Comparison of ENCODE assay signal across 8 mouse cellular contexts in genomic region chr5:148451811-148452210, GRCm38 (mm10). TPM values are rescaled to one million over a fixed set of nuclear protein-coding genes. Genes with fewer than 3 reads are reported as not detected.
DNase-seq lines count a peak whose midpoint lies in the region; ATAC-seq and TF ChIP-seq lines count a peak whose summit lies in the region.

No protein-coding gene starts in this region.

- no peak for ATAC-seq in intestine, postnatal 0 days
- no peak for ATAC-seq in intestine, embryonic 16.5 days
- ATAC-seq in erythroid progenitor cell, adult 5-6 weeks (replicated peaks; ENCODE audit: low FRiP score, poor library complexity, severe bottlenecking), result 0 out of 2 replicates have a peak, but pooled peaks have one; percentile 47

- no peak overlapping the region for H3K4me3 ChIP-seq in intestine, postnatal 0 days (ENCODE audit: low read depth, low read length)
- no peak overlapping the region for H3K4me3 ChIP-seq in intestine, embryonic 16.5 days (ENCODE audit: low read length)
- H3K4me3 ChIP-seq in bone marrow macrophage, adult 2 months (ENCODE audit: insufficient read depth, low read length), result no peak overlapping the region

- H3K27me3 ChIP-seq in intestine, postnatal 0 days (replicated peaks; ENCODE audit: control insufficient read depth, insufficient read depth, low read length), result 0 out of 2 replicates have a peak, but pooled peaks cover 5% of the 10 kb centered on the region
- H3K27me3 ChIP-seq in intestine, embryonic 16.5 days (replicated peaks; ENCODE audit: control insufficient read depth, insufficient read depth, low read length), result no peaks in the 10 kb centered on the region

- no peaks in the 10 kb centered on the region for H3K9me3 ChIP-seq in intestine, postnatal 0 days (ENCODE audit: control insufficient read depth)
- no peaks in the 10 kb centered on the region for H3K9me3 ChIP-seq in intestine, embryonic 16.5 days (ENCODE audit: control insufficient read depth, low read length)

- 35% methylated on average over 7 of the region's 7 CpGs for WGBS in intestine, postnatal 0 days
- 36% methylated on average over 7 of the region's 7 CpGs for whole genome bisulfite sequencing in intestine, embryonic 16.5 days

- H3K4me1 ChIP-seq in intestine, postnatal 0 days (replicated peaks; ENCODE audit: control insufficient read depth, insufficient read depth, low read length), result no peaks in the 10 kb centered on the region
- no peaks in the 10 kb centered on the region for H3K4me1 ChIP-seq in intestine, embryonic 16.5 days (ENCODE audit: control insufficient read depth, insufficient read depth, low read length)
- H3K4me1 ChIP-seq in bone marrow macrophage, adult 2 months (ENCODE audit: control insufficient read depth, insufficient read depth, low read length), result no peaks in the 10 kb centered on the region

- no peak overlapping the region for H3K9ac ChIP-seq in intestine, postnatal 0 days (ENCODE audit: low read depth, low read length)
- H3K9ac ChIP-seq in intestine, embryonic 16.5 days (ENCODE audit: low read depth, low read length), result no peak overlapping the region

- peak; percentile 53 for DNase-seq in ES-CJ7 (ENCODE audit: low read depth, low spot score)
- DNase-seq in left cerebral cortex, postnatal 25 days (ENCODE audit: low spot score in 2 of 2), result peak; percentile 34 to 57
- DNase-seq in ovary, postnatal 36 days (ENCODE audit: low spot score), result peak; percentile 58
- DNase-seq in urinary bladder, postnatal 25 days (ENCODE audit: low spot score), result peak; percentile 65

- TF ChIP-seq POLR2A in bone marrow macrophage, adult 2 months (IDR thresholded peaks at IDR 0.05; ENCODE audit: borderline replicate concordance, low read depth, low read length), result no peak

- intact Hi-C loops in left cerebral cortex, postnatal 25 days (cut with DNase I), result loop anchor here (1.0 to 10.0 kb wide), 3 partner anchors 50 to 343 kb away; no protein-coding TSS in a partner anchor

- peak; percentile 87 for TF ChIP-seq CTCF in intestine, postnatal 0 days (IDR thresholded peaks at IDR 0.05; ENCODE audit: low read depth)
- TF ChIP-seq CTCF in bone marrow macrophage, adult 2 months (IDR thresholded peaks at IDR 0.05; ENCODE audit: low read depth, low read length), result peak; percentile 94

- no peaks in the 10 kb centered on the region for H3K36me3 ChIP-seq in intestine, postnatal 0 days (ENCODE audit: control insufficient read depth, insufficient read depth)
- no peaks in the 10 kb centered on the region for H3K36me3 ChIP-seq in intestine, embryonic 16.5 days (ENCODE audit: control insufficient read depth, insufficient read depth, low read length)

- no peak overlapping the region for H3K27ac ChIP-seq in intestine, postnatal 0 days (ENCODE audit: low read depth, low read length)
- H3K27ac ChIP-seq in intestine, embryonic 16.5 days (ENCODE audit: low read length), result no peak overlapping the region
- H3K27ac ChIP-seq in bone marrow macrophage, adult 2 months (ENCODE audit: insufficient read depth, low read depth, low read length), result no peak overlapping the region

- no peak overlapping the region for H3K4me2 ChIP-seq in intestine, postnatal 0 days (replicated peaks; ENCODE audit: low read depth)
- H3K4me2 ChIP-seq in intestine, embryonic 16.5 days (ENCODE audit: low read depth, low read length), result no peak overlapping the region

RNA-seq across cellular contexts. Expression of gene Slc7a1, which starts 52.1 kb away (rescaled TPM):
- polyA plus RNA-seq in intestine, postnatal 0 days (2015; fragmentation: Nextera tagmentation; extraction: Ambion mirVana), result 10.8 and 11.7 TPM in 2 replicates
- polyA plus RNA-seq in intestine, embryonic 16.5 days (2015; fragmentation: Nextera tagmentation; extraction: Ambion mirVana), result 20.0 and 22.5 TPM in 2 replicates
- 3.7 and 3.9 TPM in 2 replicates for polyA plus RNA-seq in bone marrow macrophage, adult 2 months (2012; ENCODE audit: insufficient read depth, insufficient read length, missing spikeins)
- 72.5 and 73.9 TPM in 2 replicates for total RNA-seq in erythroid progenitor cell, adult 5-6 weeks (2015; ENCODE audit: low replicate concordance)
- total RNA-seq in erythroid progenitor cell, adult 5-6 weeks (2017; ENCODE audit: low replicate concordance), result 50.8 and 66.6 TPM in 2 replicates
- total RNA-seq in left cerebral cortex, postnatal 25 days (2021), result 10 to 100 TPM; 30.6 to 30.9 TPM
